Mouse (Mus musculus) midbrain, embryonic 15.5 days (tissue): Measurements from ENCODE around the gene Ntm. TPM values are rescaled to one million over a fixed set of nuclear protein-coding genes. Genes with fewer than 3 reads are reported as not detected.

Experiments
- ATAC-seq: fragments of 200-750 bp; cut with Nextera tagmentation; replicated peaks from 2 replicates; pipeline ENCODE4 v1.8.0; 2017; ENCODE audit warnings: moderate TSS enrichment
- H3K27ac ChIP-seq: fragments of 300-500 bp; sonication (generic); 2 replicates; pipeline ENCODE4 v1.5.1; 2015; ENCODE audit warnings: mild to moderate bottlenecking, inconsistent platforms
- H3K27me3 ChIP-seq: fragments of 300-500 bp; sonication (generic); replicated peaks from 2 replicates; pipeline ENCODE4 v1.6.1; 2015; ENCODE audit warnings: inconsistent platforms
- H3K36me3 ChIP-seq: fragments of 300-500 bp; sonication (generic); replicated peaks from 2 replicates; pipeline ENCODE4 v1.6.1; 2015; ENCODE audit warnings: inconsistent platforms
- H3K4me1 ChIP-seq: fragments of 300-500 bp; sonication (generic); 2 replicates; pipeline ENCODE4 v1.6.1; 2015; ENCODE audit warnings: inconsistent platforms
- H3K4me2 ChIP-seq: fragments of 300-500 bp; sonication (generic); 2 replicates; pipeline ENCODE4 v1.6.1; 2015; ENCODE audit warnings: inconsistent platforms, mild to moderate bottlenecking, moderate library complexity
- H3K4me3 ChIP-seq: fragments of 300-500 bp; sonication (generic); 2 replicates; pipeline ENCODE4 v1.5.1; 2015; ENCODE audit warnings: mild to moderate bottlenecking, inconsistent platforms
- H3K9ac ChIP-seq: fragments of 300-500 bp; sonication (generic); 2 replicates; pipeline ENCODE4 v1.6.1; 2015; ENCODE audit warnings: mild to moderate bottlenecking, inconsistent platforms
- H3K9me3 ChIP-seq: fragments of 300-500 bp; sonication (generic); 2 replicates; pipeline ENCODE4 v1.6.1; 2016; ENCODE audit warnings: inconsistent platforms
- WGBS: fragments of 180-500 bp; shearing (Covaris S2); methylation state at CpG from one replicate; pipeline ENCODE4 v1.1.7; 2015; ENCODE audit warnings: mixed read lengths; 5-methylcytosine and 5-hydroxymethylcytosine counted together
- polyA plus RNA-seq: library from polyadenylated mRNA; unstranded; fragments of >200 nt; fragmentation: Nextera tagmentation; extraction: Ambion mirVana; gene quantifications from 2 replicates; pipeline ENCODE4 v1.2.1, GENCODE M21; 2015

The Ntm gene
- polyA plus RNA-seq, 1 experiment from 2014 or later, result 246 TPM

- Histone ChIP-seq H3K36me3 (no peaks in the 10 kb centered on the region), H3K9ac (no peak overlapping the region), H3K4me1 (no peaks in the 10 kb centered on the region), H3K4me3 (no peak overlapping the region), H3K27ac (no peak overlapping the region), H3K27me3 (no peaks in the 10 kb centered on the region), H3K9me3 (no peaks in the 10 kb centered on the region), H3K4me2 (no peak overlapping the region)
- WGBS, result 83% methylated on average over 6 of the region's 6 CpGs
- ATAC-seq, result no peak
Observed at GRCm38 (mm10) chr9:29026410-29026809, 936.5 kb downstream of the Ntm start.

- no peak overlapping the region for H3K4me2 ChIP-seq
- no peak overlapping the region for H3K27ac ChIP-seq
- no peak overlapping the region for H3K4me3 ChIP-seq
- no peak for ATAC-seq
- H3K4me1 ChIP-seq, result no peaks in the 10 kb centered on the region
- 84% methylated on average over 4 of the region's 4 CpGs for WGBS
- H3K9ac ChIP-seq, result no peak overlapping the region
- no peaks in the 10 kb centered on the region for H3K36me3 ChIP-seq
- no peaks in the 10 kb centered on the region for H3K9me3 ChIP-seq
- H3K27me3 ChIP-seq, result no peaks in the 10 kb centered on the region
Observed at GRCm38 (mm10) chr9:29025603-29026002, 937.3 kb downstream of the Ntm start.

- H3K27ac ChIP-seq, result no peak overlapping the region
- H3K9ac ChIP-seq, result no peak overlapping the region
- no peaks in the 10 kb centered on the region for H3K36me3 ChIP-seq
- no peak overlapping the region for H3K4me3 ChIP-seq
- H3K27me3 ChIP-seq, result no peaks in the 10 kb centered on the region
- WGBS, result 39% methylated on average over 1 of the region's 1 CpGs
- H3K4me1 ChIP-seq, result no peaks in the 10 kb centered on the region
- no peak overlapping the region for H3K4me2 ChIP-seq
- H3K9me3 ChIP-seq, result no peaks in the 10 kb centered on the region
- no peak for ATAC-seq
Observed at GRCm38 (mm10) chr9:29025104-29025503, 937.8 kb downstream of the Ntm start.

- no peaks in the 10 kb centered on the region for H3K9me3 ChIP-seq
- H3K4me3 ChIP-seq, result no peak overlapping the region
- no peak overlapping the region for H3K9ac ChIP-seq
- no peaks in the 10 kb centered on the region for H3K27me3 ChIP-seq
- no peaks in the 10 kb centered on the region for H3K36me3 ChIP-seq
- no peak overlapping the region for H3K4me2 ChIP-seq
- WGBS, result 84% methylated on average over 3 of the region's 3 CpGs
- no peak for ATAC-seq
- H3K27ac ChIP-seq, result no peak overlapping the region
- H3K4me1 ChIP-seq, result no peaks in the 10 kb centered on the region
Observed at GRCm38 (mm10) chr9:29016879-29017278, 946.1 kb downstream of the Ntm start.

- H3K4me2 ChIP-seq, result no peak overlapping the region
- 94% methylated on average over 17 of the region's 17 CpGs for WGBS
- H3K27ac ChIP-seq, result no peak overlapping the region
- H3K9ac ChIP-seq, result no peak overlapping the region
- H3K36me3 ChIP-seq, result no peaks in the 10 kb centered on the region
- H3K4me3 ChIP-seq, result no peak overlapping the region
- no peaks in the 10 kb centered on the region for H3K4me1 ChIP-seq
- no peaks in the 10 kb centered on the region for H3K27me3 ChIP-seq
- no peaks in the 10 kb centered on the region for H3K9me3 ChIP-seq
- ATAC-seq, result no peak
Observed at GRCm38 (mm10) chr9:29013881-29014280, 949.1 kb downstream of the Ntm start.

- no peak for ATAC-seq
- Histone ChIP-seq H3K27me3 (no peaks in the 10 kb centered on the region), H3K9ac (no peak overlapping the region), H3K9me3 (no peaks in the 10 kb centered on the region), H3K4me3 (no peak overlapping the region), H3K27ac (no peak overlapping the region), H3K4me1 (no peaks in the 10 kb centered on the region), H3K36me3 (no peaks in the 10 kb centered on the region), H3K4me2 (no peak overlapping the region)
- 90% methylated on average over 6 of the region's 6 CpGs for WGBS
Observed at GRCm38 (mm10) chr9:29012541-29012940, 950.4 kb downstream of the Ntm start.

GRCm38 (mm10) chr9:29011476-29011875, 951.5 kb downstream of the Ntm start:
- no peaks in the 10 kb centered on the region for H3K4me1 ChIP-seq
- no peak for ATAC-seq
- H3K36me3 ChIP-seq, result no peaks in the 10 kb centered on the region
- H3K9ac ChIP-seq, result no peak overlapping the region
- no peaks in the 10 kb centered on the region for H3K9me3 ChIP-seq
- no peak overlapping the region for H3K4me3 ChIP-seq
- H3K4me2 ChIP-seq, result no peak overlapping the region
- H3K27ac ChIP-seq, result no peak overlapping the region
- H3K27me3 ChIP-seq, result no peaks in the 10 kb centered on the region
- WGBS, result 33% methylated on average over 3 of the region's 3 CpGs

- ATAC-seq, result no peak
- WGBS, result 87% methylated on average over 7 of the region's 7 CpGs
- H3K9me3 ChIP-seq, result no peaks in the 10 kb centered on the region
- H3K27me3 ChIP-seq, result no peaks in the 10 kb centered on the region
- H3K4me2 ChIP-seq, result no peak overlapping the region
- H3K36me3 ChIP-seq, result no peaks in the 10 kb centered on the region
- H3K4me3 ChIP-seq, result no peak overlapping the region
- no peak overlapping the region for H3K9ac ChIP-seq
- no peaks in the 10 kb centered on the region for H3K4me1 ChIP-seq
- H3K27ac ChIP-seq, result no peak overlapping the region
Observed at GRCm38 (mm10) chr9:29004534-29004933, 958.4 kb downstream of the Ntm start.

- H3K9ac ChIP-seq, result no peak overlapping the region
- no peaks in the 10 kb centered on the region for H3K36me3 ChIP-seq
- H3K4me3 ChIP-seq, result no peak overlapping the region
- no peaks in the 10 kb centered on the region for H3K27me3 ChIP-seq
- H3K4me1 ChIP-seq, result no peaks in the 10 kb centered on the region
- H3K27ac ChIP-seq, result no peak overlapping the region
- H3K4me2 ChIP-seq, result no peak overlapping the region
- no peak for ATAC-seq
- WGBS, result 39% methylated on average over 4 of the region's 4 CpGs
- no peaks in the 10 kb centered on the region for H3K9me3 ChIP-seq
Observed at GRCm38 (mm10) chr9:28999951-29000351, 963.0 kb downstream of the Ntm start.

GRCm38 (mm10) chr9:28977275-28977674, 985.7 kb downstream of the Ntm start:
- Histone ChIP-seq H3K4me1 (no peaks in the 10 kb centered on the region), H3K27ac (no peak overlapping the region), H3K4me3 (no peak overlapping the region), H3K27me3 (no peaks in the 10 kb centered on the region), H3K9ac (no peak overlapping the region), H3K36me3 (no peaks in the 10 kb centered on the region), H3K9me3 (no peaks in the 10 kb centered on the region), H3K4me2 (no peak overlapping the region)
- ATAC-seq, result no peak
- WGBS, result 84% methylated on average over 1 of the region's 1 CpGs

- Histone ChIP-seq H3K27ac (no peak overlapping the region), H3K4me3 (no peak overlapping the region), H3K9me3 (no peaks in the 10 kb centered on the region), H3K27me3 (no peaks in the 10 kb centered on the region), H3K4me1 (no peaks in the 10 kb centered on the region), H3K9ac (no peak overlapping the region), H3K36me3 (no peaks in the 10 kb centered on the region), H3K4me2 (no peak overlapping the region)
- WGBS, result 91% methylated on average over 1 of the region's 1 CpGs
- no peak for ATAC-seq
Observed at GRCm38 (mm10) chr9:28969455-28969854, 993.5 kb downstream of the Ntm start.
